Mouse (Mus musculus): ENCODE measurements around the gene Sema4d. TPM values are rescaled to one million over a fixed set of nuclear protein-coding genes. Genes with fewer than 3 reads are reported as not detected.

Gene Sema4d
- total and polyA plus RNA-seq, 2 experiments from 2014 or later, result 11.6 to 18.2 TPM

- H3K27ac ChIP-seq (ENCODE audit: low read depth), result no peak overlapping the region
- WGBS, result 52% methylated on average over 15 of the region's 15 CpGs
- peaks cover 51% of the 10 kb centered on the region for H3K4me1 ChIP-seq (ENCODE audit: control insufficient read depth, insufficient read depth)
Measured at GRCm38 (mm10) chr13:51752346-51753167, 41.0 kb downstream of the Sema4d start.

GRCm38 (mm10) chr13:51749578-51750345 lies 43.8 kb downstream of the Sema4d start:
- TF ChIP-seq CTCF (IDR thresholded peaks at IDR 0.05; ENCODE audit: low read depth), result no peak
- TF ChIP-seq EP300 (IDR thresholded peaks at IDR 0.05; ENCODE audit: low read depth), result no peak
- Histone ChIP-seq H3K27me3 (ENCODE audit: control insufficient read depth, insufficient read depth, low read length) (no peaks in the 10 kb centered on the region), H3K36me3 (replicated peaks; ENCODE audit: control insufficient read depth, insufficient read depth, low read length) (no peaks in the 10 kb centered on the region), H3K27ac (ENCODE audit: low read depth) (no peak overlapping the region), H3K4me1 (ENCODE audit: control insufficient read depth, insufficient read depth) (peaks cover 31% of the 10 kb centered on the region), H3K4me2 (ENCODE audit: low read depth, low read length) (no peak overlapping the region), H3K9ac (replicated peaks; ENCODE audit: low read depth, low read length) (no peak overlapping the region), H3K4me3 (ENCODE audit: low read depth, low read length) (no peak overlapping the region), H3K9me3 (replicated peaks; ENCODE audit: control insufficient read depth, low read length) (no peaks in the 10 kb centered on the region)
- WGBS, result 79% methylated on average over 14 of the region's 14 CpGs
- DNase-seq (ENCODE audit: low spot score), result no peak
- no peak for ATAC-seq (ENCODE audit: insufficient read depth, low read depth)

More at GRCm38 (mm10) chr13:51752346-51753167, 41.0 kb downstream of the Sema4d start:
- Histone ChIP-seq H3K9me3 (replicated peaks; ENCODE audit: control insufficient read depth, low read length) (no peaks in the 10 kb centered on the region), H3K27me3 (ENCODE audit: control insufficient read depth, insufficient read depth, low read length) (no peaks in the 10 kb centered on the region), H3K4me3 (ENCODE audit: low read depth, low read length) (no peak overlapping the region), H3K36me3 (replicated peaks; ENCODE audit: control insufficient read depth, insufficient read depth, low read length) (no peaks in the 10 kb centered on the region), H3K9ac (replicated peaks; ENCODE audit: low read depth, low read length) (no peak overlapping the region), H3K4me2 (ENCODE audit: low read depth, low read length) (no peak overlapping the region)
- no peak; the same call in 1 of the 2 replicates for ATAC-seq (ENCODE audit: insufficient read depth, low read depth)
- TF ChIP-seq EP300 (IDR thresholded peaks at IDR 0.05; ENCODE audit: low read depth) (no peak), CTCF (IDR thresholded peaks at IDR 0.05; ENCODE audit: low read depth) (no peak)
- DNase-seq (ENCODE audit: low spot score), result no peak

- Histone ChIP-seq H3K36me3 (replicated peaks; ENCODE audit: control insufficient read depth, insufficient read depth, low read length) (no peaks in the 10 kb centered on the region), H3K9me3 (replicated peaks; ENCODE audit: control insufficient read depth, low read length) (no peaks in the 10 kb centered on the region), H3K27ac (ENCODE audit: low read depth) (no peak overlapping the region), H3K9ac (replicated peaks; ENCODE audit: low read depth, low read length) (0 out of 2 replicates have a peak overlapping the region, but pooled peaks have one; percentile 18), H3K4me1 (ENCODE audit: control insufficient read depth, insufficient read depth) (peaks cover 25% of the 10 kb centered on the region), H3K4me2 (ENCODE audit: low read depth, low read length) (no peak overlapping the region), H3K27me3 (ENCODE audit: control insufficient read depth, insufficient read depth, low read length) (no peaks in the 10 kb centered on the region), H3K4me3 (ENCODE audit: low read depth, low read length) (no peak overlapping the region)
- DNase-seq (ENCODE audit: low spot score), result peak; percentile 38
- WGBS, result 39% methylated on average over 12 of the region's 12 CpGs
- TF ChIP-seq EP300 (IDR thresholded peaks at IDR 0.05; ENCODE audit: low read depth) (no peak), CTCF (IDR thresholded peaks at IDR 0.05; ENCODE audit: low read depth) (no peak)
- peak; percentile 45; the same call in 1 of the 2 replicates for ATAC-seq (ENCODE audit: insufficient read depth, low read depth)
Measured at GRCm38 (mm10) chr13:51748009-51748552, 45.5 kb downstream of the Sema4d start.

GRCm38 (mm10) chr13:51747069-51747468 lies 46.5 kb downstream of the Sema4d start:
- H3K27ac ChIP-seq (ENCODE audit: low read depth), result no peak overlapping the region
- no peak overlapping the region for H3K4me2 ChIP-seq (ENCODE audit: low read depth, low read length)
- H3K9ac ChIP-seq (replicated peaks; ENCODE audit: low read depth, low read length), result no peak overlapping the region
- no peaks in the 10 kb centered on the region for H3K9me3 ChIP-seq (replicated peaks; ENCODE audit: control insufficient read depth, low read length)
- no peak for TF ChIP-seq EP300 (IDR thresholded peaks at IDR 0.05; ENCODE audit: low read depth)
- no peak for TF ChIP-seq CTCF (IDR thresholded peaks at IDR 0.05; ENCODE audit: low read depth)
- no peak for DNase-seq (ENCODE audit: low spot score)
- 89% methylated on average over 7 of the region's 7 CpGs for WGBS
- H3K4me1 ChIP-seq (ENCODE audit: control insufficient read depth, insufficient read depth), result peaks cover 23% of the 10 kb centered on the region; the same call in 1 of the 2 replicates
- no peak for ATAC-seq (ENCODE audit: insufficient read depth, low read depth)
- no peak overlapping the region for H3K4me3 ChIP-seq (ENCODE audit: low read depth, low read length)
- no peaks in the 10 kb centered on the region for H3K27me3 ChIP-seq (ENCODE audit: control insufficient read depth, insufficient read depth, low read length)
- H3K36me3 ChIP-seq (replicated peaks; ENCODE audit: control insufficient read depth, insufficient read depth, low read length), result no peaks in the 10 kb centered on the region

- DNase-seq (ENCODE audit: low spot score) (no peak), ATAC-seq (ENCODE audit: insufficient read depth, low read depth) (no peak)
- TF ChIP-seq CTCF (IDR thresholded peaks at IDR 0.05; ENCODE audit: low read depth) (no peak), EP300 (IDR thresholded peaks at IDR 0.05; ENCODE audit: low read depth) (no peak)
- 28% methylated on average over 5 of the region's 5 CpGs for WGBS
- Histone ChIP-seq H3K9me3 (replicated peaks; ENCODE audit: control insufficient read depth, low read length) (no peaks in the 10 kb centered on the region), H3K4me3 (ENCODE audit: low read depth, low read length) (no peak overlapping the region), H3K4me2 (ENCODE audit: low read depth, low read length) (no peak overlapping the region), H3K27ac (ENCODE audit: low read depth) (no peak overlapping the region), H3K36me3 (replicated peaks; ENCODE audit: control insufficient read depth, insufficient read depth, low read length) (no peaks in the 10 kb centered on the region), H3K4me1 (ENCODE audit: control insufficient read depth, insufficient read depth) (peaks cover 19% of the 10 kb centered on the region; the same call in 1 of the 2 replicates), H3K9ac (replicated peaks; ENCODE audit: low read depth, low read length) (0 out of 2 replicates have a peak overlapping the region, but pooled peaks have one; percentile 7), H3K27me3 (ENCODE audit: control insufficient read depth, insufficient read depth, low read length) (no peaks in the 10 kb centered on the region)
Measured at GRCm38 (mm10) chr13:51745862-51746261, 47.7 kb downstream of the Sema4d start.
